Mouse (Mus musculus): ENCODE measurements at regions not wholly inside any gene's neighbourhood (a gene's known extent, or its start where the extent isn't known, plus 50 kb on each side); places are given as distances from the start of the nearest gene placed in this dataset.

DNA sequence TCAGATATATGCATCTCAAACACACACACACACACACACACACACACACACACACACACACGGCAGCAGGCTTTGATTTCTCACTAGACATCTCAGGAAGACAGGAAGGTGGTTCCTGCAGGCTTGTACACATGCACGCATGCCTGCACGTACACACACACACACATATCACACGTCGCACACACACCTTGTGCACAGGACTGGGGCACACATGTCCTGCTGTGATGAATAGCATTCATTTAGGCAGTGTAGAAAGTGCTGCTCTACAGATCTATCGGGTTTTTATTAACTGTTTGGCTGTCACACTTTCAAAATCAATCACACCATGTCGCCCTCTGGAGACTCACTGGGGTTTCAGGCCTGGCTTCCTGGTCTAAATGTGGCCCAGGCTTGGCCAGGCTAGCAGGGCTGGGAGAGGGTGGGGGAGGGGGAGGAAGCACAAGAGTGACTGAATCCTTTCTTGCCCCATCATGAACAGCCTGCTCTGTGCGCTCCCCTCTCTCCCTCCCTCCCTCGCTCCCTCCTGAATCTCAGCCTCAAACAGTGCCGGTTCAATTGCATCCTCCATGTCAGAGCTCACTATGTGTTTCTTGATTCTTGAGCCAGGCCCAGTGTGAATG is 236.8 kb upstream of the Tle3 start:
- Histone ChIP-seq H3K4me3 (no peak overlapping the region), H3K4me1 (peaks cover 9% of the 10 kb centered on the region; the same call in 1 of the 2 replicates), H3K27me3 (replicated peaks) (no peaks in the 10 kb centered on the region; the same call in 1 of the 2 replicates), H3K9ac (no peak overlapping the region), H3K9me3 (no peaks in the 10 kb centered on the region), H3K36me3 (replicated peaks) (no peaks in the 10 kb centered on the region), H3K4me2 (no peak overlapping the region), H3K27ac (no peak overlapping the region)
- WGBS = 43% methylated on average over 10 of the region's 10 CpGs
- ATAC-seq (replicated peaks) = no peak

DNA sequence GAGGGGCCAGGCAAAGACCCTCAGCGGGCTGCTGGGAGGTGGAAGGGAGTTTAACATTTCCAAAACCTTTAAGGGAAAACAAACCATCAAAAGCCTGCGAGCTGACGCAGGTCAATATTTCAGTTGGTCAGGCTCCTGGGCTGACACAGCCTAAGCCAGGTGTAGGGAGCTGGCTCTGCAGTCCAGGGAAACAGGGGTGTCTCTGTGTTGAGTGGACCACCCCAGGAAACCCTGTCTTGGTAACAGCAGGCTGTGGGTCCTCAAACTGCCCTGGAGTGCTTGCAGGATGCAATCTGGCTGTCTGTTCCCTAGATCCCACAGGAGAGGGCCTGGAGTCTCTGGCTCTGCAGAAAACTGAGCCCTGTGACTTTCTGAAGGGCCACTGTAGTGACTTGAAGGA is 236.2 kb upstream of the Tle3 start:
- Histone ChIP-seq H3K9ac (no peak overlapping the region), H3K9me3 (no peaks in the 10 kb centered on the region), H3K4me2 (no peak overlapping the region), H3K4me1 (peaks cover 5% of the 10 kb centered on the region; the same call in 1 of the 2 replicates), H3K27me3 (replicated peaks) (no peaks in the 10 kb centered on the region; the same call in 1 of the 2 replicates), H3K36me3 (replicated peaks) (no peaks in the 10 kb centered on the region), H3K4me3 (no peak overlapping the region), H3K27ac (no peak overlapping the region)
- 54% methylated on average over 3 of the region's 3 CpGs for WGBS
- ATAC-seq (replicated peaks) = no peak

DNA sequence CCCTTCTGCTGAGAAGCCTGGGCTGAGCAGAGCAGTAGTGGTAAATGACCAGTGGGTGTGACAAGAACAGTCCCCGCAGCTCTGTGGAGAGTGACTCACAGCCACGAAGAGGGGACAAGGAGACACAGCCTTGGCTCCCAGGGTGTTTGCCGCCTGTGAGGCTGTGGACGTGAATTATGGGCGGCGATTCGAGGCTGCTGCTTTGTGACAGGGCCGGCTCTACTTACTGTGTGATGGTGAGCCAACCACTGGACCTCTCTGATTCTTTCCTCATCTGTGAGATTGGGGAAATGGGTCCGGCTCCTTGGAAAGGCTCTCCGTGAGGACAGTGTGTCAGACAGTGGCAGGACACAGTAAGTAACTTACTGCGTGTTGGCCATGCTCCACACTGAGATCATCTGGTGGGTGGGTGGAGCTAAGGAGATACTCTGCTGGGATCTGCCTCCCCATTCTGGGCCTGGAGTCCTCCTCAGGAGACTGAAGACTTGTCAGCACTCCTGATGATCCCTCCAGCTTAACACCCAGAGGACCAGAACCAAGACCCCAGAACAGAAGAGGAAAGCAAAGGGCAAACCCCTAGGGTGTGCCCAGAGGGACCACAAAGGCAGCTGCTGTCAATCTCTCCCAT is 233.3 kb upstream of the Tle3 start:
- WGBS = 77% methylated on average over 11 of the region's 11 CpGs
- Histone ChIP-seq H3K9ac (no peak overlapping the region), H3K27me3 (replicated peaks) (no peaks in the 10 kb centered on the region; the same call in 1 of the 2 replicates), H3K4me1 (peaks cover 5% of the 10 kb centered on the region; the same call in 1 of the 2 replicates), H3K9me3 (no peaks in the 10 kb centered on the region), H3K27ac (no peak overlapping the region), H3K4me2 (no peak overlapping the region), H3K36me3 (replicated peaks) (no peaks in the 10 kb centered on the region), H3K4me3 (no peak overlapping the region)
- no peak for ATAC-seq (replicated peaks)

DNA sequence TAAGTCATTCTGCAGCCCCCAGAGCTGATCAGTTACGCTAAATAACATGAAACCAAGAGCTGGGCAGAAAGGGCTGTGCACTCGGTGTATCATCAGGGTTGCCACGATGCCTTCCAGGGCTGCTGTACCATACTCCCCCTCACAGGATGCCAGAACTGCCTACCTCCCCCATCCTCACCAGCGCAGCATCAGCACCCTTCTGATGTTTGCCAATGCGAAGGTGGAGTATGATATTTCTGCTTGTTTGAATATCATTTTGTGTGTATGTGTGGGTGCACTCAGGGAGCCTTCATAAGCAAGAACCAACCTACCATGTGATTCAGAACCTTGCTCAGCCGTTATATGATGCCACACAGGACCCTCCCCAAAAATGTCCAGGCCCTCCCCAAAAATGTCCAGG is 229.1 kb upstream of the Tle3 start:
- no peaks in the 10 kb centered on the region for H3K36me3 ChIP-seq (replicated peaks)
- no peak overlapping the region for H3K27ac ChIP-seq
- H3K4me3 ChIP-seq = no peak overlapping the region
- no peak overlapping the region for H3K4me2 ChIP-seq
- H3K9me3 ChIP-seq = no peaks in the 10 kb centered on the region
- peaks cover 8% of the 10 kb centered on the region; the same call in 1 of the 2 replicates for H3K4me1 ChIP-seq
- H3K9ac ChIP-seq = no peak overlapping the region
- no peak for ATAC-seq (replicated peaks)
- H3K27me3 ChIP-seq (replicated peaks) = no peaks in the 10 kb centered on the region; the same call in 1 of the 2 replicates
- WGBS = 89% methylated on average over 6 of the region's 6 CpGs

DNA sequence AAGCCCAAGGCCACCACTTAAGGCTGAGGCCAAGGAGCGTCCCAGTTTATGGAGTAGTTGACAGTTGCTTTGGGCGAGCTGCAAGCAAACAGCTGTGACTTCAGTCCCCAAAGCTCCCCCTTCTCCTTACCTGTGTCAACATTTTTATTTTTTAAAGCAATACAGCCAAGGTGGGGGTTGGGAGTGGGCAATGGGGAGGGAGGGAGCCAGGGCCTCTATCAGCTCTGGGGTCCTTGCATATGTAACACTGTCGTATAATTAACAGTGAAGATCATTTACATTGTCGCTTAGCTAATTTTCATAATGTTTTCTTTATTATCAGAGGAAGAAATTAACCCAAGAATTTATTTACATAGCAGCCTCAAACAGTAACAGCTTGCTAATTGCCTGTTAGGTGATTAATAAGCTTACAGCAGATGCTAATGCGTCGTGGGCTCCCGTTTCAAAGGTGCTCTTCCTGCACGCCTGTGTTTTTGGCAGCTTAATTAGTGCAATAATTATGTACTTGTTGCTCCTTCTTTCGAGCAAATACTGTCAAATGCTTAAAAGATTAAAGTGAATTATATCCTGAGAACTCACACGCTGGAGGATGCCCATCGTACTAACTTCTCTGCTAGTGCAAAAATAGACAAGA is 227.4 kb upstream of the Tle3 start:
- Histone ChIP-seq H3K9ac (no peak overlapping the region), H3K9me3 (no peaks in the 10 kb centered on the region), H3K4me1 (peaks cover 8% of the 10 kb centered on the region; the same call in 1 of the 2 replicates), H3K27me3 (replicated peaks) (no peaks in the 10 kb centered on the region), H3K4me3 (no peak overlapping the region), H3K27ac (no peak overlapping the region), H3K36me3 (replicated peaks) (no peaks in the 10 kb centered on the region), H3K4me2 (no peak overlapping the region)
- 0 out of 2 replicates have a peak, but pooled peaks have one; percentile 52 for ATAC-seq (replicated peaks)
- 59% methylated on average over 11 of the region's 11 CpGs for WGBS

DNA sequence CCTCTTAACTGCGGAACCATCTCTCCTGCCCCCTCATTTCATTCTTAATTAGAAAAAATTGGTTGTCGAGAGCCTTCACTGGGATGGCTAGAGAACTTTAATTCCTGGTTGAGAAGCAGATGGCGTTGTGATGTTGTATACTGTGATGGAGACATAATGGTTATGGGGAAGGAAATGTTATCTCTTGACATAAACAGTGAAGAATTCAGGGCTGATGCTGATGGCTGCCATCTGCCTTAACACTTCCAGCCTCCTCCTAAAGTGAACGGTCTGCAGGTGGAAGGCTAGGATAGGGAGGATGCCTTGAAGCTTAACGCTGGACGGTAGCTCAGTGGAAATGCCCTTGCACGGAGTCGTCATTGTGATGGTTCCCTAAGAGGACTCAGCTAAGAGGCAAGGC is 226.4 kb upstream of the Tle3 start:
- H3K9me3 ChIP-seq = no peaks in the 10 kb centered on the region
- H3K4me1 ChIP-seq = peaks cover 8% of the 10 kb centered on the region; the same call in 1 of the 2 replicates
- no peak overlapping the region for H3K4me3 ChIP-seq
- H3K27ac ChIP-seq = no peak overlapping the region
- no peak for ATAC-seq (replicated peaks)
- H3K36me3 ChIP-seq (replicated peaks) = no peaks in the 10 kb centered on the region
- no peak overlapping the region for H3K9ac ChIP-seq
- WGBS = 91% methylated on average over 8 of the region's 8 CpGs
- no peaks in the 10 kb centered on the region for H3K27me3 ChIP-seq (replicated peaks)
- H3K4me2 ChIP-seq = no peak overlapping the region

DNA sequence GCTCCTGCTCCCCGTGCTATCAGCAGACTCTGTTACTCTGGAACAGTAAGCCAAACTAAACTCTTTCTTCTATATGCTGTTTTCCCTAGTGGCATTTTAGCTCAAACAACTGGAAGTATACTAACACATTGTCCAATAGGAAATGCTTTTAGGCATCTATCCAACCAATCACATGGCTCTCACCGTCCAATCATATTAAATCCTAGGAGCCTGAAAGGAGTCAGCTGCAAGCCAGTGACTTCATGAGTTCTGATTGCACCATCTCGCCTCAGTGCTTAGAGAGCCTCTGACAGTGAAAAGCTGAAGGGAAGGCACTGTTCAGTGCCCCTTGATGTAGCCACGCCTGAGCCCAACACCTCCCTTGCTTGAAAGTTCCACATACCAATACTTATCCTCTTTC is 221.0 kb upstream of the Tle3 start:
- Histone ChIP-seq H3K4me1 (peaks cover 12% of the 10 kb centered on the region), H3K4me2 (no peak overlapping the region), H3K9ac (no peak overlapping the region), H3K9me3 (no peaks in the 10 kb centered on the region), H3K27ac (no peak overlapping the region), H3K27me3 (replicated peaks) (no peaks in the 10 kb centered on the region; the same call in 1 of the 2 replicates), H3K4me3 (no peak overlapping the region), H3K36me3 (replicated peaks) (no peaks in the 10 kb centered on the region)
- no peak for ATAC-seq (replicated peaks)
- WGBS = 87% methylated on average over 4 of the region's 4 CpGs

DNA sequence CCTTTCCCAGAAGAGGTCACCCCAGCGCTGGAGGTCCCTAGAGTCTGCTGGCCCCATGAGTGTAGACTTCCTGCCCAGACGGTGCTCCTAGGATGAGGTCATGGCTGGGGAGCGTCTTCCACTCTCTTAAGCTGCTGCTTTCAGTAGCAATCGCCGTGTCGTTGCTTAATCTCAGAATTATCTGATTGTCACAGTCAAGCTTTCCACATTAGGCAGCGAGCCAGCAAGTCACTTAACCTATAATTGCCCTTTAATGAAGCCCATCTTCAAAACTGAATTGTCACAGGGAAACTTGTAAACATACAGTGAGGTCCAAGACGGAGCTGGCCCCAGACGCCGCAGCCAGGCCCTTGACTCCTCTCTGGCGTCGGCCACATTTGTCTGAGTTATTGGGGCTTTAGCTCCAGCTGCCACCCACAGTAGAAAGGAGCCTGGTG is 220.2 kb upstream of the Tle3 start:
- Histone ChIP-seq H3K27ac (no peak overlapping the region), H3K9ac (no peak overlapping the region), H3K36me3 (replicated peaks) (no peaks in the 10 kb centered on the region), H3K27me3 (replicated peaks) (no peaks in the 10 kb centered on the region; the same call in 1 of the 2 replicates), H3K9me3 (no peaks in the 10 kb centered on the region), H3K4me2 (no peak overlapping the region), H3K4me3 (no peak overlapping the region), H3K4me1 (peaks cover 13% of the 10 kb centered on the region)
- ATAC-seq (replicated peaks) = no peak
- 56% methylated on average over 12 of the region's 12 CpGs for WGBS

DNA sequence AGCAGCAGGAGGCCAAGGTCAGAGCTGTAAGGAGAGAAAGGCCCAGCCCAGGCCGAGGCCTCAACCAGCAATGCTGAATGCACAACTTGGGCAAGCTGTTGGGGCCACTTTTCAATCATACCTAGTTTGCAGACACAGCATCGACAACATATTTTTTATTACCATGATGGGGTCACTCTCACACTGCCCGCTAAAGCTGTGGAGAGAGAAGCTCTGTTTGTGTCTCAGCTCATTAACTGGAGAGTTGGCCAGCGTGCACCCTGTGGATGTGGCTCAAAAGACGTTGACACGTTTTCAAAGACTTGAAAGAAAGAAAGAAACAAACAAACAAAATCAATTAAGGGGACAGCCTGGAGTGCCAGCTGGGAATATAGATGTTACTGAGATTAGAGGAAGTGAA is 217.4 kb upstream of the Tle3 start:
- 23% methylated on average over 6 of the region's 6 CpGs for WGBS

DNA sequence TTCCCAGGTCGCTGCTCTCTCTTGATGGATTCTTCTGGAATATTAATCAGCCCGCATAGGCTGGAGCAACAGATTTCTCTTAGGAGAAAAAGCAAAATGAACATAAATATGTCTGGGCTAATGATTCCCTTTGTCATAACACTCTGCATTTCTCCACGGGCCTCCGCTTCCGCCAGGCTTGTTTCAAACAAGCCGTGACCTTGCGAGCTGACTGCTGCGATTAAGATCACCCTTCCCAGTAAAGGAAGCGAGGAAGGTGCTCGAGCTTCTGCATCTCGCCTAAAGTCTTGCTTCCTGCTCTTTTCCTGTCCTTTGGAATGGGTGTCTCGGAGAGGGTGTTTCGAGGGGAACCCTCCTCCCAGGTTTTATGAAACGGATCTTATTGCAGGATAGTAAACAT is 216.3 kb upstream of the Tle3 start:
- Histone ChIP-seq H3K9me3 (no peaks in the 10 kb centered on the region), H3K4me3 (no peak overlapping the region), H3K27ac (no peak overlapping the region), H3K27me3 (replicated peaks) (no peaks in the 10 kb centered on the region; the same call in 1 of the 2 replicates), H3K9ac (no peak overlapping the region), H3K4me2 (no peak overlapping the region), H3K4me1 (peaks cover 13% of the 10 kb centered on the region), H3K36me3 (replicated peaks) (no peaks in the 10 kb centered on the region)
- no peak for ATAC-seq (replicated peaks)
- WGBS = 40% methylated on average over 14 of the region's 14 CpGs

More for the DNA sequence above, 217.4 kb upstream of the Tle3 start:
- H3K27me3 ChIP-seq (replicated peaks) = no peaks in the 10 kb centered on the region; the same call in 1 of the 2 replicates
- no peak overlapping the region for H3K4me3 ChIP-seq
- no peaks in the 10 kb centered on the region for H3K9me3 ChIP-seq
- H3K27ac ChIP-seq = no peak overlapping the region
- no peak for ATAC-seq (replicated peaks)
- peaks cover 13% of the 10 kb centered on the region for H3K4me1 ChIP-seq
- no peak overlapping the region for H3K4me2 ChIP-seq
- no peaks in the 10 kb centered on the region for H3K36me3 ChIP-seq (replicated peaks)
- H3K9ac ChIP-seq = no peak overlapping the region

DNA sequence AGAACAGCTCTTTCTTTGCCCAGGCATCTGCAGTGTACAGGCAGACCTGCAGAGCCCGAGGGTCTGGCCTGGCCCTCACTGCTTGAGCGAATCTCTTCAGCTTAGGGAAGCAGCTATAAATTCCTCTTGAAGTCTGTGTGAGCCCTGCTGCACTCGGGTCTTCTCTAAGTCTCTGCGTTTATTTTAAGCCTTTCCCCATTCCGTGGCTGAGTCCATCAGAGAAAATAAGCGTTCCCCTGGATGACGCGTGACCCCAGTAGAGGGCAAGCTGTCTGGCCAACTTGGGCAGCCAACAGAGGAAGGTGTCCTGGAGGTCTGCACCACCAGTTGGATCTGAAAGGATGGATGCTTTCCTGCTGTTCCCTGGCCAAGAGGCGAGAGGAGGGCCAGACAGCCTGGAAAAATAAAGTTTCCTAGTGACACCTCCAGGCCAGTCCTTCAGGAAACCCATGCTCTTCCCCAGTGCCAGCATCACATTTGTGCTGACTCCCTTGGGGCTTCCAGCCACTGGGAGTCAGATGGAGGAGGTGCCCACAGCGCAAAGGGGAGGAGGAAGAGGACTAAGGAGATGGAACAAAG is 213.9 kb upstream of the Tle3 start:
- no peaks in the 10 kb centered on the region for H3K9me3 ChIP-seq
- 52% methylated on average over 10 of the region's 10 CpGs for WGBS
- H3K4me1 ChIP-seq = peaks cover 16% of the 10 kb centered on the region
- H3K4me2 ChIP-seq = no peak overlapping the region
- H3K27me3 ChIP-seq (replicated peaks) = no peaks in the 10 kb centered on the region
- H3K27ac ChIP-seq = no peak overlapping the region
- no peak overlapping the region for H3K4me3 ChIP-seq
- H3K36me3 ChIP-seq (replicated peaks) = no peaks in the 10 kb centered on the region
- ATAC-seq (replicated peaks) = no peak
- H3K9ac ChIP-seq = no peak overlapping the region

DNA sequence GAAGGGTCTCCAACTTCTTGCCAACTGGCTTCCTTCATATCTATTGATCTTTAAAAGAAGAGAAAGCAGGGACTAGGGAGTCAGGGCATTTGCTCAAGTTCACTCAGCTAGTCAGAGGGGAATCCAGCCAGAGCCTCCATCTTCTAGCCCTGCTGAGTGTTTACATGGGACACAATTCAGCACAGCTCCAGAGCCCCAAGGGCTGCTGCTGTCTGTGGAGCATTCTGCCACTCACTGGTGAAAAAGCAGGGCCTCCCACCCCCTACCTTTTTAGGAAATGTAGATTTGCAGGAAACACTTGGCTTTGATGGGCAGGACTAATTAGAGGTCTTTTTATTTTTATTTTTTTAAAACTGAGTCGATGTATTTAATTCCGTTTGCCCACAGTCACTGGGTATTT is 213.0 kb upstream of the Tle3 start:
- no peak for ATAC-seq (replicated peaks)
- Histone ChIP-seq H3K27ac (no peak overlapping the region), H3K4me2 (no peak overlapping the region), H3K4me1 (peaks cover 21% of the 10 kb centered on the region), H3K9ac (no peak overlapping the region), H3K36me3 (replicated peaks) (no peaks in the 10 kb centered on the region), H3K4me3 (no peak overlapping the region), H3K27me3 (replicated peaks) (no peaks in the 10 kb centered on the region), H3K9me3 (no peaks in the 10 kb centered on the region)
- WGBS = 82% methylated on average over 2 of the region's 2 CpGs
